Mouse (Mus musculus) kidney, postnatal 4 days (tissue): ENCODE measurements around the gene Plekha5.
A peak's percentile ranks its signal among the peaks of the same experiment; 100 is the strongest.

Source experiments
- DNase-seq, 2 experiments: peaks; one replicate each; pipeline ENCODE4 v3.0.0; 2021; ENCODE audit warnings: mixed read lengths in 2 of 2

The Plekha5 gene

GRCm38 (mm10) chr6:140423846-140424200, at the start of gene Plekha5:
TSS of gene Plekha5 (plus strand) at chr6:140424054.
- DNase-seq: peak; percentile 78 to 88

- no peak for DNase-seq
Observed at GRCm38 (mm10) chr6:140375671-140376070, 48.2 kb upstream of the Plekha5 start.

- DNase-seq: no peak
Observed at GRCm38 (mm10) chr6:140380588-140380987, 43.3 kb upstream of the Plekha5 start.

- peak in 1 of 2 experiments; percentile 33 for DNase-seq
Observed at GRCm38 (mm10) chr6:140381162-140381561, 42.7 kb upstream of the Plekha5 start.

- DNase-seq: no peak
Observed at GRCm38 (mm10) chr6:140383580-140384400, 40.1 kb upstream of the Plekha5 start.

- DNase-seq: no peak
Observed at GRCm38 (mm10) chr6:140396687-140397086, 27.2 kb upstream of the Plekha5 start.

GRCm38 (mm10) chr6:140402766-140403310, 21.0 kb upstream of the Plekha5 start:
- no peak for DNase-seq

- peak in 1 of 2 experiments; percentile 26 for DNase-seq
Observed at GRCm38 (mm10) chr6:140411996-140412395, 11.9 kb upstream of the Plekha5 start.

- no peak for DNase-seq
Observed at GRCm38 (mm10) chr6:140423041-140423845, 611 bp upstream of the Plekha5 start.

GRCm38 (mm10) chr6:140424201-140424990, 542 bp downstream of the Plekha5 start:
- DNase-seq: peak in 1 of 2 experiments; percentile 58

- peak; percentile 62 to 77 for DNase-seq
Observed at GRCm38 (mm10) chr6:140424991-140425361, 1.1 kb downstream of the Plekha5 start.

GRCm38 (mm10) chr6:140429236-140429635, 5.4 kb downstream of the Plekha5 start:
- DNase-seq: no peak

- DNase-seq: no peak
Observed at GRCm38 (mm10) chr6:140432363-140432762, 8.5 kb downstream of the Plekha5 start.

GRCm38 (mm10) chr6:140443374-140443773, 19.5 kb downstream of the Plekha5 start:
- DNase-seq: peak; percentile 76 to 77

GRCm38 (mm10) chr6:140444147-140444546, 20.3 kb downstream of the Plekha5 start:
- no peak for DNase-seq

GRCm38 (mm10) chr6:140444855-140445465, 21.1 kb downstream of the Plekha5 start:
- DNase-seq: no peak

GRCm38 (mm10) chr6:140448010-140448739, 24.3 kb downstream of the Plekha5 start:
- no peak for DNase-seq

GRCm38 (mm10) chr6:140450693-140451092, 26.8 kb downstream of the Plekha5 start:
- DNase-seq: no peak

- DNase-seq: no peak
Observed at GRCm38 (mm10) chr6:140452736-140453135, 28.9 kb downstream of the Plekha5 start.

- no peak for DNase-seq
Observed at GRCm38 (mm10) chr6:140453454-140453853, 29.6 kb downstream of the Plekha5 start.

GRCm38 (mm10) chr6:140454388-140454787, 30.5 kb downstream of the Plekha5 start:
- no peak for DNase-seq

- no peak for DNase-seq
Observed at GRCm38 (mm10) chr6:140455851-140456250, 32.0 kb downstream of the Plekha5 start.
